Mouse (Mus musculus) mouse embryonic stem cell (cell line): ENCODE measurements around the gene Olfr138.

Experiments used
- in situ Hi-C, 2 experiments: fragments of 300-500 bp; cut with MboI; formaldehyde crosslinking; loops; 1 replicate in 1 of 2; 3 replicates in 1 of 2; pipeline ENCODE4 v1.14.3; 2019 to 2020; ENCODE audit warnings: low sequenced_read_pairs in 2 of 2, low pct_unique_long_range_greater_than_20kb in 1 of 2, mixed read lengths in 1 of 2; ENCODE audit not compliant: unreplicated experiment in 1 of 2

The Olfr138 gene

DNA sequence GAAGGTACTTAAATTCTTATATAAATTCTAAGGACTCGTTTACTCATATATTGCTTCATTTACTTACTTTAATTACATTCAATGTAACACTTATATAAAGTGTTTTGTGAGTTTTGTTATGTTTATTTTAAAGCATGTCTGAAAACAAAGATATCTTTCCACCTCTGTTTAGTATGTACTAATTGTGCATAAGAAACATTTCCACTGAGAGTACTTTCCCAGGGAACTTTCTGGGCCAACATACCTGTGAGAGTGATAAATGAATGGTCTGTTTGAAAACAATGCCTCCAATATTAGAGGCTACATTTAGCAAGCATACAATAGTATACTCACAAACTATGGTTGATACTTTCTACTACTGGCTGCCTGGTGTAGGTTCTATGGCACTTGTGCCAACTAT is at the start of gene Olfr138:
Gene Olfr138 (plus strand): TSS at position 301 of the 400 bp plus-strand sequence.
- in situ Hi-C loops, result no loop called here

DNA sequence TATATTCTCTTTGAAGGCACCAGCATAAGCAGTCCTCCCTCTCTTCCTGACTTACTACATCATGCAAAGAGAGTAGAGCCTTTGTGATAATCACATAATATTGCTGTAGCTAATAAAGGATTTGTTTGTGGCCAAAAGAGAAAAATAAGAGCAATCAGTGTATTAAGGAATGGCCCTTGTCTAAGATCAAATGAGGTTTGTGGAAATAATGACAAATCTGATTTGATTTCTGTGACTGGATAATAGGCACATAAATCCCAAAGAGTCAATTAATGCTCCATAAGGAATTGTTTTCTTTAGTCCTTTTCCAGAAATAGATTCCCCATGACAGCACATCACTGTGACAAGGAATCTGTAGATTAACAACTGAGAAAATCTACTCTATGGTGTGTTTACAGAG is 46.6 kb downstream of the Olfr138 start, which contains the start of gene Olfr137:
Gene Olfr137 (minus strand): TSS at position 101 of the 400 bp plus-strand sequence.
- in situ Hi-C loops, result no loop called here
